Mouse (Mus musculus) MEL (cell line): ENCODE measurements around the gene Gm49383. TPM values are rescaled to one million over a fixed set of nuclear protein-coding genes. Genes with fewer than 3 reads are reported as not detected.

Experiments
- DNase-seq: peaks from one replicate; pipeline ENCODE4 v3.0.0; 2011; ENCODE audit warnings: low read depth, low spot score
- H3K27ac ChIP-seq: 2 replicates; pipeline ENCODE4 v1.5.1; 2012; ENCODE audit warnings: low read depth, mild to moderate bottlenecking, control low read depth, low read length, moderate library complexity; ENCODE audit not compliant: control insufficient read depth
- H3K27me3 ChIP-seq, 2 experiments: fragments of 150-350 bp in 1 of 2; sonication (generic) in 1 of 2; 2 replicates each; pipeline ENCODE4 v1.6.1; 2012; ENCODE audit warnings: low read length in 2 of 2, mild to moderate bottlenecking in 2 of 2, improper control_type of control experiment in 1 of 2, moderate library complexity in 1 of 2; ENCODE audit not compliant: insufficient read depth in 2 of 2, control insufficient read depth in 1 of 2
- H3K36me3 ChIP-seq, 2 experiments: 2 replicates each; pipeline ENCODE4 v1.6.1; 2012 to 2014; ENCODE audit warnings: low read length in 2 of 2, improper control_type of control experiment in 1 of 2, inconsistent platforms in 1 of 2, mild to moderate bottlenecking in 1 of 2; ENCODE audit not compliant: insufficient read depth in 2 of 2, control insufficient read depth in 1 of 2
- H3K4me1 ChIP-seq, 2 experiments: fragments of 150-350 bp in 1 of 2; sonication (generic) in 1 of 2; 2 replicates each; pipeline ENCODE4 v1.6.1; 2012; ENCODE audit warnings: low read length in 2 of 2, improper control_type of control experiment in 1 of 2, mild to moderate bottlenecking in 1 of 2; ENCODE audit not compliant: insufficient read depth in 2 of 2, control insufficient read depth in 1 of 2
- H3K4me3 ChIP-seq, 2 experiments: fragments of 150-350 bp in 1 of 2; sonication (generic) in 1 of 2; 2 replicates each; pipeline ENCODE4 v1.5.1; 2012; ENCODE audit warnings: low read depth in 2 of 2, low read length in 2 of 2, mild to moderate bottlenecking in 2 of 2, moderate library complexity in 2 of 2, control low read depth in 1 of 2, improper control_type of control experiment in 1 of 2; ENCODE audit not compliant: control insufficient read depth in 1 of 2, insufficient read depth in 1 of 2
- H3K79me2 ChIP-seq: 2 replicates; pipeline ENCODE4 v1.6.1; 2012; ENCODE audit warnings: mild to moderate bottlenecking, low read length, moderate library complexity; ENCODE audit not compliant: control insufficient read depth, poor library complexity, insufficient read depth
- H3K9ac ChIP-seq: 2 replicates; pipeline ENCODE4 v1.6.1; 2012; ENCODE audit warnings: low read depth, mild to moderate bottlenecking, control low read depth, low read length, moderate library complexity; ENCODE audit not compliant: control insufficient read depth, poor library complexity, severe bottlenecking
- H3K9me3 ChIP-seq: fragments of 150-350 bp; sonication (generic); replicated peaks from 2 replicates; pipeline ENCODE4 v1.6.1; 2012; ENCODE audit warnings: mild to moderate bottlenecking, low read length, improper control_type of control experiment, moderate library complexity; ENCODE audit not compliant: insufficient read depth
- CHD1 ChIP-seq: IDR thresholded peaks from 2 replicates; pipeline ENCODE4 v1.6.1; 2012; ENCODE audit warnings: low read depth, mild to moderate bottlenecking, inconsistent platforms, low read length, improper control_type of control experiment
- E2F4 ChIP-seq: IDR thresholded peaks from 2 replicates; pipeline ENCODE4 v1.6.1; 2011; ENCODE audit warnings: low read depth, low read length, improper control_type of control experiment, borderline replicate concordance
- ELF1 ChIP-seq: IDR thresholded peaks from 2 replicates; pipeline ENCODE4 v1.6.1; 2014; ENCODE audit warnings: low read depth, mild to moderate bottlenecking, inconsistent platforms, low read length, improper control_type of control experiment, moderate library complexity
- EP300 ChIP-seq, 2 experiments: IDR thresholded peaks; 2 replicates each; pipeline ENCODE4 v1.6.1; 2011; ENCODE audit warnings: improper control_type of control experiment in 2 of 2, low read length in 2 of 2, low read depth in 1 of 2, mild to moderate bottlenecking in 1 of 2
- ETS1 ChIP-seq: IDR thresholded peaks from 2 replicates; pipeline ENCODE4 v1.6.1; 2012; ENCODE audit warnings: low read depth, mild to moderate bottlenecking, inconsistent platforms, low read length, improper control_type of control experiment, moderate library complexity
- JUND ChIP-seq: IDR thresholded peaks from 2 replicates; pipeline ENCODE4 v1.6.1; 2011; ENCODE audit warnings: low read depth, mild to moderate bottlenecking, improper control_type of control experiment, low read length
- MAFK ChIP-seq: IDR thresholded peaks from 2 replicates; pipeline ENCODE4 v1.6.1; 2011; ENCODE audit warnings: low read depth, mild to moderate bottlenecking, low read length, improper control_type of control experiment, borderline replicate concordance
- MAZ ChIP-seq: IDR thresholded peaks from 2 replicates; pipeline ENCODE4 v1.6.1; 2012; ENCODE audit warnings: low read depth, mild to moderate bottlenecking, inconsistent platforms, low read length, improper control_type of control experiment
- NELFE ChIP-seq: IDR thresholded peaks from 2 replicates; pipeline ENCODE4 v1.6.1; 2011; ENCODE audit warnings: low read depth, low read length, improper control_type of control experiment
- NRF1 ChIP-seq: IDR thresholded peaks from 2 replicates; pipeline ENCODE4 v1.6.1; 2014; ENCODE audit warnings: low read depth, mild to moderate bottlenecking, inconsistent platforms, low read length, improper control_type of control experiment, moderate library complexity; ENCODE audit not compliant: poor library complexity, insufficient read depth, severe bottlenecking
- RAD21 ChIP-seq: IDR thresholded peaks from 2 replicates; pipeline ENCODE4 v1.6.1; 2011; ENCODE audit warnings: mild to moderate bottlenecking, low read depth, low read length, improper control_type of control experiment
- TCF12 ChIP-seq: IDR thresholded peaks from 2 replicates; pipeline ENCODE4 v1.6.1; 2014; ENCODE audit warnings: low read depth, mild to moderate bottlenecking, inconsistent platforms, low read length, improper control_type of control experiment, moderate library complexity
- polyA plus RNA-seq, 2 experiments: library from polyadenylated mRNA; stranded (reverse) in 1 of 2; unstranded in 1 of 2; fragments of >175 nt in 1 of 2; fragments of >200 nt in 1 of 2; gene quantifications; 2 replicates each; pipeline versions ENCODE4 v1.2.1 to v1.2.4; 2012; ENCODE audit warnings: low replicate concordance in 2 of 2, low read depth in 1 of 2; ENCODE audit not compliant: insufficient read length in 2 of 2, insufficient read depth in 1 of 2, missing spikeins in 1 of 2
- total RNA-seq: library from RNA; depleted of rRNA; stranded (reverse); fragments of 300-350 nt; gene quantifications from 2 replicates; pipeline ENCODE4 v1.2.3, GENCODE M21; 2012; rRNA removed

Gene Gm49383
- total and polyA plus RNA-seq, 3 experiments, result 27.5 to 28.8 TPM; not detected in 1

- Histone ChIP-seq H3K9ac (no peak overlapping the region), H3K36me3 (no peaks in the 10 kb centered on the region), H3K27ac (no peak overlapping the region), H3K4me3 (no peak overlapping the region), H3K9me3 (no peaks in the 10 kb centered on the region), H3K4me1 (no peaks in the 10 kb centered on the region), H3K79me2 (no peaks in the 10 kb centered on the region), H3K27me3 (peaks cover 0 to 6% of the 10 kb centered on the region in 2 experiments; a peak in 2 of 4 replicates)
- TF ChIP-seq EP300 (IDR thresholded peaks at IDR 0.05; ENCODE audit: low read depth in 1 of 2, low read length in 2 of 2) (no peak), MAFK (no peak), CHD1 (no peak), ETS1 (no peak), TCF12 (no peak), MAZ (no peak), E2F4 (no peak), ELF1 (no peak), JUND (no peak), RAD21 (no peak), NELFE (no peak), NRF1 (no peak)
- no peak for DNase-seq
These were observed 57.7 kb downstream of the Gm49383 start for GRCm38 (mm10) chr12:69139201-69139600.

Other genes starting within 250 kb of the Gm49383 start
- gene Rps29, start 37.9 kb downstream of the Gm49383 start, total RNA-seq, result 4,641 and 5,133 TPM in 2 replicates
- gene Rps29, start 37.9 kb downstream of the Gm49383 start, polyA plus RNA-seq, result 1,000 to 10,000 TPM in 1 of 2 experiments, 100 to 1,000 TPM in 1; 450 to 1,410 TPM
- 10.2 and 14.1 TPM in 2 replicates for gene Lrr1, start 28.3 kb downstream of the Gm49383 start, total RNA-seq
- 10 to 100 TPM in 1 of 2 experiments, not detected in 1; 23.1 TPM for gene Lrr1, start 28.3 kb downstream of the Gm49383 start, polyA plus RNA-seq
- gene Rpl36al, start 13.0 kb downstream of the Gm49383 start, total RNA-seq, result 1,318 and 1,322 TPM in 2 replicates
- 100 to 1,000 TPM in 1 of 2 experiments, not detected in 1; 696 TPM for gene Rpl36al, start 13.0 kb downstream of the Gm49383 start, polyA plus RNA-seq
- 43.3 and 65.3 TPM in 2 replicates for gene Mgat2, start 12.9 kb downstream of the Gm49383 start, total RNA-seq
- gene Mgat2, start 12.9 kb downstream of the Gm49383 start, polyA plus RNA-seq, result 10 to 100 TPM in 1 of 2 experiments, not detected in 1; 40.9 TPM
- 7.6 and 10.1 TPM in 2 replicates for gene Dnaaf2, start 1.3 kb upstream of the Gm49383 start, total RNA-seq
- 1 to 10 TPM in 1 of 2 experiments, not detected in 1; 5.5 TPM for gene Dnaaf2, start 1.3 kb upstream of the Gm49383 start, polyA plus RNA-seq
- 24.1 and 26.2 TPM in 2 replicates for gene Gm49384, start 7.2 kb upstream of the Gm49383 start, total RNA-seq
- 10 to 100 TPM in 1 of 2 experiments, not detected in 1; 28.5 TPM for gene Gm49384, start 7.2 kb upstream of the Gm49383 start, polyA plus RNA-seq
- gene Pole2, start 31.1 kb upstream of the Gm49383 start, total RNA-seq, result 14.1 and 14.4 TPM in 2 replicates
- 10 to 100 TPM; 18.0 to 89.5 TPM for gene Pole2, start 31.1 kb upstream of the Gm49383 start, polyA plus RNA-seq
- 0.23 and 0.26 TPM in 2 replicates for gene Klhdc1, start 44.1 kb upstream of the Gm49383 start, total RNA-seq
- 1 to 10 TPM in 1 of 2 experiments, not detected in 1; 1.1 TPM for gene Klhdc1, start 44.1 kb upstream of the Gm49383 start, polyA plus RNA-seq
- 50.2 and 51.7 TPM in 2 replicates for gene Klhdc2, start 99.6 kb upstream of the Gm49383 start, total RNA-seq
- 100 to 1,000 TPM in 1 of 2 experiments, 10 to 100 TPM in 1; 48.5 to 154 TPM for gene Klhdc2, start 99.6 kb upstream of the Gm49383 start, polyA plus RNA-seq
- gene Nemf, start 160.1 kb upstream of the Gm49383 start, total RNA-seq, result 32.1 and 33.4 TPM in 2 replicates
- gene Nemf, start 160.1 kb upstream of the Gm49383 start, polyA plus RNA-seq, result 10 to 100 TPM in 1 of 2 experiments, not detected in 1; 30.2 TPM
- 132 and 140 TPM in 2 replicates for gene Arf6, start 175.0 kb upstream of the Gm49383 start, total RNA-seq
- 100 to 1,000 TPM; 181 to 192 TPM for gene Arf6, start 175.0 kb upstream of the Gm49383 start, polyA plus RNA-seq
- 0.69 and 1.7 TPM in 2 replicates for gene Gm9887, start 175.4 kb upstream of the Gm49383 start, total RNA-seq
- gene Gm9887, start 175.4 kb upstream of the Gm49383 start, polyA plus RNA-seq, result 1 to 10 TPM in 1 of 2 experiments, not detected in 1; 4.9 TPM